Mouse (Mus musculus) adrenal gland (tissue): ENCODE measurements around the gene Ccni.

ENCODE experiments used
- intact Hi-C: fragments of 180-260 bp; cut with DNase I; formaldehyde crosslinking; loops from one replicate; pipeline ENCODE4 v1.15.1; 2025

The Ccni gene

DNA sequence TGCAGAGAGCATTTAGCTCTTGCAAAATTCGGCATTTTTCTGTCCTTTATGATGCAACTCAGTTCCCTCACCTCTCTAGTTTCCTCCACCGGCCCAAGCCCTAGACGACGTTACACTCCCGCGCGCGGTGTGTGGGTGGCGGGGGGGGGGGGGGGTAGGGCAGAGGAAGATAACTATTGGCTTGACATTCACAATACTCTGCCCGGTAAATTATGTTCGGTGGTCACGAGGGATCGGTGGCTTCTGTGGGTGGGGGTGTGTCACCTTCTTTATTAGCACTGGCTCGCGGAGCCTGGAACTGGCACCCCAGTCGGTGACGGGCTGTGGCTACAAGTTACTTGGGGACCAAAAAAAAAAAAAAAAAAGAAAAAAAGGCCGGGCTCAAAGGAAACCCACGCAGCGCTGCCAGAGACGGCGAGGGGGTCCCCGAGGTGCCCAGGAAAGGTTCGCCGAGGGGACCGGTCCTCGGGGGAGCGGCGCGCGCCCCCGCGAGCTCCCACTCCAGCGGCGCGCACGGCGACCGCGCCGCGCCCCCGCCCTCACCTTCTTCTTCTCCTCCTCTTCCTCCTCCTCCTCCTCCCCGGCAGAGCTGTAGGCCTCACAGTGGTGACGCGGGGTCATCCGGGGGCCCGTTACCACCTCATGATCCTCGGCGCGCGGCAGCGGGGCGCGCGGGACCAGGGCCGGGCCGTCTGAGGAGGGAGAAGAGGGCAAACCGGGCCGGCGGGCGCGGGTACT, 755 bp downstream of the Ccni start:
- intact Hi-C loops: loop anchor here (2.0 kb wide), 1 partner anchor 61 kb away; the partner anchor contains the start of gene Ccng2

DNA sequence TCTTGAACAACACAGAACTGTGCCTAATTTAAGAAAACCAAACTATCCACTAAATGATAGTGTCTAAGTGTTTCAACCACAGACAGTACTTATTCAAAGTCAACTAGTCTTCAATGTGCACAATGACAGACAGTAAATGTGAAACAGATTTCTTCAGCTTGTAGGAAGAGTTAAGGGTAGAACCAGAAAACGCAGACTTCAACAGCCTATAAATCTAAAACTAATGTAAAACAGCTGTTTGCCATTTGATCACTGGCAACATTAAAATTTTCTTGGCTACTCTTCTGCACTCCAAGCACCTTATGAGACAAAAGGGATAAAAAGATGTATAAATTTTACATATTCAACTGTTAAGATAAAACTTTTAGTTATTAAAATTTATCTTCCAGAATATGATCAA, 5.1 kb downstream of the Ccni start:
- intact Hi-C loops: no loop called here

DNA sequence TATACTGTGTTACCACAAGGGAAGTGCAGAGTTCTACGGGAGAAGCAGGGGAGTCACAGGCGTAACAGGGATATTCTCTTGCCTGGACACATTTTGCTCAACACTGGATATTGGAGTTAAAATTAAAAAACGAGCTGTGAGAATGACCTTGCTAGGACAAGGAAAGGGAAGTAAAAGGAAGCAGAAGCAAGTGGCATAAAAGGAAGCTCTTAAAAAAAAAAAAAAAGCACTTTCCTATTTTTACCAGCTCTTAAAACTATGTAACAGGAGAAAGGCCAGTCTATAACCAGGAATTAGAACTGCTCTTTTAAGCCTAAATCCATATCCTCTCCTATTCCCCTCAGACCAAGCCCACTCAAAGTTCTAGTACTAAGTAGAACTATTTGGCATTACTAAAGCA, 8.1 kb downstream of the Ccni start:
- intact Hi-C loops: no loop called here

DNA sequence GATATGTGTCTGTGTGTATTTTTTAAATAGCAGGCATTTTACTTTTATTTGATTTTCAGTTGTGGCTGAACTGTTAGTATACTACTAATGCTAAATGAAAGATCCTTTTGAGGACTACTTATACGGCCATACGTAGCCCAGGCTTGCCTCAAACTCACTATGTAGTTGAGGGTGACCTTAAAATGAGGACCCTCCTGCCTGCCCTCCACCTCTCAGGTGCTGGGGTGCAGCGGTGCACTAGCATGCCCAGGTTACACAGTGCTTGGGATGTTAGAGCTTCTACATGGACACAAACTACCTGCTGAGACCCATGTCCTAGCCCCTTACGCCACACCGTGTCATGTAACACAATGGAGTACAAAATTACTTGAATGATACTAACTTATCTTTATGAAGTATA, 15.9 kb downstream of the Ccni start:
- intact Hi-C loops: no loop called here

DNA sequence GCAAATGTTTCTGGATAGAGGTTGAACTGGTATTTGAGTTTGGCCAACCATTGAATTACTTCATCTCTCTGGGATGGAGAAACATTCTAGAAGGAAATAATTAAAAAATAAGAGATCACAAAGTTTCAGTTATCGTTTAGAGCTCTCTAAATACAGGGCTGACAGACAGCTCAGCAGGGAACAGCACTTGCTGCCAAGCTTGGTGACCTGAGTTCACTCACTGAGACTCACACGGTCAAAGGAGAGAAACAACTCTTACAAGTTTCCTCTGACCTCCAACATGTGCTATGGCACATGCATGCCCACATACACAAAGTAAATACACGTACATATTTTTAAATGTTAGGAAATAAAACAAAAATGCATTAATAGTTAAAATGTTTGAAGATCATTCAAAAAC, 16.7 kb downstream of the Ccni start:
- intact Hi-C loops: no loop called here

DNA sequence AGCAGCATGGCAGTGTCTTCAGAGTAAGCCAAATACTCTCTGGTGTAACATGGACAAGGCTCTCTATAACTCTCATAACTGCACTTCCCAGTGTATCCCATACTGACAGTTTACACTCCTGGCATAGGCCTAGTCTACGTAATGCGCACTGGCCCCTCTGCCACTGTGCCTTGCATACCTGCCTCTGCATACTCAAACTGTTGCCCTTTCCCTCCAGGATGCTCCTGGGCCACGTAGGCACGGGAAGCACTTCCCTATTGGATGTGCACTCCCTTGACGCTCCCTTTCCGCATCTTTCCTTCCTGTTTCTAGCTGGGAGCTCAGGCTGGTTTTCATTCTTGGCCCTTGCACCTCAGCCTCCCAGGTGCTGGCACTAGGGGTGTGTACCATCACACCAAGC, 21.7 kb downstream of the Ccni start:
- intact Hi-C loops: loop anchor here (5.0 kb wide), 1 partner anchor 138 kb away; no protein-coding TSS in a partner anchor

DNA sequence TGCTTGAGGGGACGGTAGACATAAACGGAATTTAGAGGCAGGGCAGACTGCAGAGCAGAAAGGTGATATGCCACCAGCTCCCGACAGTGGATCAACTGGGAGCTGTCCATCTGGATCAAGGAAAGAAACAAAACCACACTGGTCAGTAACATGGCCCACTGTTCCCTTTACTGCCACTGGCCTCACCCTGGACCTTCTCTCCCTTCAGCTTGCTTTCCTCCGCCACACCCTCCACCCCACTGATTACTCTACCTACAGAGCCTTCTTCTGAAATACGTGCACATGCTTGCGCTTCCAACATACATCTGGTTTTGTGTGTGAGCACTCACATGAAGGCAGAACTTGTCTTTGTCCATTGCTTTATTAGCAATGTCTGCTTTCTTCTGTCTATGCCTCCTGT, 23.0 kb downstream of the Ccni start:
- intact Hi-C loops: loop anchor here (5.0 kb wide), 1 partner anchor 139 kb away; no protein-coding TSS in a partner anchor

DNA sequence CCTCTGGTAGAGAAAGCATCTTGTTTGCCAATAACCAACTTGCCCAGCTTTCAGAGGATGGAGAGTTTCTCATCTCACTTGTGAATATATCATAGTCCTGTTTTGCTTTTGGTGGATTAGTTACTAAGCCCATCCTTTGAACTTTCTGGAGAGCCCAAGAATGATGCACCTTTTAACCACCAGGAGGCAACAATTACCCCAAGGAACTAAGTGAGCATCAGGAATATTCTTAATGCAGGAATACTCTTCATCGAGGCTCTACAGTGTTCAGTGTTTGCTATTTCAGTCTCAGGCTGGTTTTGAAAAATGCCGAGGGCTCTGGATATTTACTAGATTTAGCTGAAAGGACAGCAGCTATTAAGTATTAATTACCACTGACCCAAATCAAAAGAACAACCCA, 26.0 kb downstream of the Ccni start:
- intact Hi-C loops: loop anchor here (5.0 kb wide), 1 partner anchor 142 kb away; no protein-coding TSS in a partner anchor

DNA sequence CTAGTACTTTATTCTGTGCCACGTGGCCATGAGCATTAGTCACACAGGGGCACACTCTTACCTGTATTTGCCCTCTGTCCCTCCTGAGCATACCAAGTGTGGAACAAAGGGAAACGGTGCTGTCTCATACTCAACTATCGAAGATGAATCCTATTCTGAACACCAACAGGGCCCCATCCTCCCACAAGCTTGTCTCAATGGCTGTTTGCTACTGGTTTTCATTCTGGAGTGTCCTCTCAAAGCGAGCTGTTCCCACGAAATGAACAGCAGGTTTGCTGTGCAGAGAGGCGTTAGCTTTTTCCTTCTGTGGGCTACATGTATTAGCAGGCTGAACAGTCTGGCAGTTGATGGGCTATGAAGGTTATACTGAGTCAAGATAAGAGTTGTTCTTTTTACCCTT, 27.7 kb downstream of the Ccni start:
- intact Hi-C loops: no loop called here

DNA sequence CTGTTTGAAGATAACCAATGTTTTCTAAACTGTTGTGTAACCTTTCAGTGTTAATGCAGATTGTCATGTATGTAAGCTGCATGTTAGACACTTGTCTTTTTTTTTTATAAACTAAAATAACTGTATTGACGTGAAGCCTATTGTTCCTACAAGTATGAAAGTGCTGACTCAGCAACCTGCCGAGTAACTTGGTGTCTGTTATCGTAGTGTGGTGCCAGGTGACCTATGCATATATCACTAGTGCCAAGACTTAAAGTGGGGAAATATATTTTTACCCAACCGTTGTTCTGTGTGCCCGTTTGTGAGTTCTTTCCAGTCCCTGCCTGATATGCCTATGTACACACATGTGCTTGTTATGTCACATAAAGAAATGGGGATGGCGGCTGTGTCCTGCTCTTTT, 31.6 kb downstream of the Ccni start:
- intact Hi-C loops: no loop called here

DNA sequence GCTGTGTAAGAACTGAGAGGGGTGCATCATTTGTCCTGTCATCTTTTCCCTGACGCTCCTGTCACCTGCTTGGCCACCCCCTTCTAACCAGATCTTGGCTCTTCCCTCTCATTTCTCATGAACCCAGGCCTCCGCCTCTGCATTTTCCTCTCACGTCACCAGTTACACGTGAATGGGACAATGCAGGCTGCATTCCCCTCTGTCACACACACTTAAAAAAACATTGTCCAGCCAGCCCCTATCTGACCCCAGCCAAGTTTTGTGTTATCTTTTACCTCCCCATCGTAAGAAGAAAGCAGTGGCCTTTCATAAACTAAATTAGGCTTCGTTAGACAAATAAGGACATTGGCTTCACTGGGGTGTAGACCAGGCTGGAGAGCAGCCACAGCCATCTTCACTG, 33.8 kb downstream of the Ccni start:
- intact Hi-C loops: no loop called here

DNA sequence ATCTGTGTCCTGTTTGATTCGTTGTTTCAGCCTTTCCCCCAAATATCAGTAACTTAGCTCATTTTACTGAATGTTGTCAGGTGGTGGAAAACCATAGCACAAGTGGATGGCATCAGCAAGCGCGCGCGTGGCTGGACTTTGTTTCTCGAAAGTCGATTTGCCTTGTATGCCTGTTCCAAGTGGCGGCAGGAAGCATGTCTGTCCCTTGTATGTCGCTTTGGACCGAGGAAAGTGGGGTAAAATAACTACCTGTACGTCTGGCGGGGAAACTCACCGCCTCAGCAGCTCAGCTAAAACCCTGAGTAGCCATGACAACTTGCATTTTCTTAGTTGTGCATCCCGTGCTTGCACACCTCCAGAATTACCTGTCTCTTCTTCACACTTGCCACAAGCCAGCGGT, 34.9 kb downstream of the Ccni start:
- intact Hi-C loops: no loop called here

DNA sequence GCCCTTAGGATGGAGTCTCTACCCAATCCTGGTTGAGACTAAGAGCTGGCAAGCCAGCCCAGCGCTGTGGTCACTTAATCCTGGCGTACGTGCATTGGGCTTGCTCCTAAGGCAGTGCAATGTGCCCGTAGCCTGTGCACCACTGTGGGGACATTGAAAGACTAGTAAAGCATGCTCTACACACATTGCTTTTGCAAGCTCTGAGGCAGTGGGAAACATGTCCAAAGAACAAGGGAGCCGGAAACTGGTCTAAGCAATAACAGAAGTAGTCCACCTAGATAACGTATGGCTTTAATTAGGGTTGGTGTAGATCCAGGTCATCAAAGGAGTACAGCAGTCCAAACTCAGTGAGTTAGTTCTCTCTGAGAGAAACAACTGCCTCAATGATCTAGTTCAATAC, 37.6 kb downstream of the Ccni start:
- intact Hi-C loops: loop anchor here (10.0 kb wide), 1 partner anchor 434 kb away; no protein-coding TSS in a partner anchor

DNA sequence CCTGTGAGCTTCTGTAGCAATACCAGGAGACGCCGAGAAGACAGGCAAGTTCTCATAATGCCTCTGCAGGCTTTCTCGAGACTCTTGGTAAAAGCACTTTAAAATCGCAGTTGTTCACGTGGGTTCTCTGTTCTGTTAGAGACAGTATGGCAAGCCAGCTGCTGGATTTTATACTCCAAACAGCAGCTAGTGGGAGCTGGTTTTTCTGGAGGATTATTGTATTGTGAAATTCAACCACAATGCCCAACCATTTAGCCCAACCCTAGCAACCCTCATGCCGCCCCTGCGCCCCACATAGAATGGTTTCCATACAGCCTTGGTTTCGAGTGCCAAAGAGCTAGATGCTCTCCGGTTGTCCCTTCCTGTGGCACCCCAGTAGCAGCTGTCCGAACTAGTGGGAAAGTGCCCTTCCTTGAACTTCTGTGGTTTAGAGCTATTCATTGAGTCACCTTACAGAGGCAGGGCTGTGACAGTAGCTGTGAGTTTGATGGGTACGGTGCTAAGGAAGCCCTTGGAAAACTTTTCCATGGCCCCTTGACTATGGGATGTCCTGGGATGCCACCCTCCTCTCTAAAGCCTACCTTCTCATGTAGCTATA, 38.3 kb downstream of the Ccni start:
- intact Hi-C loops: loop anchor here (10.0 kb wide), 1 partner anchor 433 kb away; no protein-coding TSS in a partner anchor

DNA sequence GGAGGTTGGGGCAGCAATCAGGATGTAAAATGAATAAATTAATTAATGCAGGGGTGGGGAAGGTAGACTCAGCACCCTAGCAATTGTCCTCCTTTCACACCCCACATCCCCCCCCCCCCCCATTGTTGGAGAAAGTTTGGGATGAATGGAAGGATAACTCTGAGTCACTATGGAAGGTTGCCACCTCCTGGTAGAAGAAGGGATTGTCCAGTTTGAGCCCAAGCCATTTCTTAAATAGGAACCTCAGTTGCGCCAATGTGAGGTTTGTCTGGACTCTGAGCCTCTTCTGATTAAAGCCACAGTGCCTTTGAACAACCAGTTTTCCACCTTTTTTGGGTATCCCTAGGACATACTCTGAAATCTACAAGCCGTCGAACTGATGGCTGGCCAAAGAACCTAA, 42.8 kb downstream of the Ccni start:
- intact Hi-C loops: loop anchor here (2.0 to 10.0 kb wide), 3 partner anchors 71 to 429 kb away; partner anchors contain the start of gene Sept11

DNA sequence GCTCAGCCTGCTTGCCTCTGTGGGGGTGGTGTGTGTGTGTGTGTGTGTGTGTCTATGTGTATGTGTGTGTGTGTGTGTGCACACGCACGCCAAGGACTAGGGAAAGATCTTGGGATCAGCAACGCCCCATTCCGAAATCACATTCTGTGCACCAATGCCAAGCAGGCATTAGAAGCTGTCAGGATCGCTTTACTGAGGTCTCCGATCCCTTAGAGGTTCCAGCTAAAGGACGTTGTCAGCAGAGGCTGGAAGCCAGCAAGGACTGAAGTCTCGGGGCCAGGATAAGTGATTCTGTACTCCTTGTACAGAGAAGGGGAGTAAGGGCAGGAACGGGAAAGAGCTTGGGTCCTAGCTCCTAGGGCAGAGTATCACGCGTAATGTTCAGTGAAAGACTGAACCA, 51.9 kb downstream of the Ccni start:
- intact Hi-C loops: no loop called here

DNA sequence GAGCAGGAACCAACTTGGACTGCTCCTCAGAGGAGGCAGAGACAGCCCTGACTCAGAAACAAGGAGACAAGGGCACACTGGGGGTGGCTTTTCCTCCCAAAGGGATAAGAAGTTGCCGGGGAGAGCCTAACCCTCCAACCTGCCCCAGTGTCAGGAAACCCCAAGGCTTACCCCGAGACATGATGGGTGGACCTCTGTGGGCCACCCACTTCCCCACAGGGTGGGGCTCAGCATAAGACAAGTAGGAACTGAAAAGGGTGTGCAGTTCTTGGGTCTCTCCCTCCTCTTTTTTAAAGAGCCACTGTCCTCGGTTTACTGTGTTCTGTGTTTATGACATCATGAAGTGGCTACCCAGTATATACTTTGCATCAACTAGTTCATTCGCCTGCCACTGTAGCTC, 53.8 kb downstream of the Ccni start:
- intact Hi-C loops: no loop called here

DNA sequence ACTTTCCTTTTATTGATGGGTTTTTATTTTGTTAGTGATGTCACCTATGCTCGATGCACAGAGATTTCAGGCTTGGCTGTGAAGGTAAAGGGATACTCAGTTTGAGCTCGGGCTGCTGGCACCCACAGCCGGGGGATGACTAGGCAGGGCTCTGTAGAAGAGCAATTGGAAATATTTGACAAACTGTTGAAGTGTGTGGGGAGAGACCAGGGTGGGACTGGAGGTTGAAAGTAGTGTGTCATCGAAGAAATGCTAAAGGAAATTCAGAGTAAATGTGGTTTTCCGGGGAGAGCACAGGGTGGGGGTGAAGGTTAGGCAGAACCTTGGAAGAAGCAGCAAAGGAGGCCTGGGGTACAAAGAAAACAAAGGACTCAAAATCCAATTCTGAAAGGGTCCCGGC, 54.3 kb downstream of the Ccni start:
- intact Hi-C loops: no loop called here

DNA sequence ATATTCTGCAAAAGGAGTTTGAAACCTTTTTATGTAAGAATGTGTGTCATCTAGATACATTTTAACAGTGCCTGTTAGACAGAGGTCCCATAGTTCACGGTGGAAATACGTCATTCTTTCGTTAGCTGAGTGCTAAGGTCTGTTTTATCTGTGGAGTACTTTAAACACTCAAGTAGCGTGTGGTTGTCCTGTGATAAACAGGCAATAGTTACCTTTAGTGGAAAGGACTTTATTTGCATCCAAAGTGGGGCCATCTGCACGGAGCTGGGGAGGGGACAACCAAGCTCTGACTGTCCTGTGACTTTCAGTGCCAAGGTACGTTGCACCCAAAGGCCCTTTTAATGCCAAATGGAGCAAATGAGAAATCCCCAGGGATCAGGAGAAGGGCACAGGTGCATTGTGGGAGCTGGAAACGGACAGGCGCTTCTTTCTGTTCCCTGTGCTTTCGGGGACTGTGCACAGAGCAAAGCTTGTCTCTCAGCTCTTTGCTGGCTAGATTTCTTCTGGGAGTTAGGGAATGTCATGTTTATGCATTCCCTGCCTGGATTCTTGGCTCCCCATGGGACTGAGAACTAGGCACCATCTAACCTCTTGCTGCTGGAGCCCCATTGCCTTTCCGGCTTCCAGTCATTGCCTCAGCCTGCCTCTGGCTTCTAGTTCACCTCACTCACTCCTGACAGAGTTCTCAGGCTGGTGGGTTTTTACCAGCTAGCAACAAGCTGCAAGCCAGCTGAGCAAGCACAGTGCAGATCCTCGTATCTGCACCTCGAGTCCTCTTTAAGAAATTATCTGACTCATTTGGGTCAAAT, 56.1 kb downstream of the Ccni start:
- intact Hi-C loops: no loop called here

DNA sequence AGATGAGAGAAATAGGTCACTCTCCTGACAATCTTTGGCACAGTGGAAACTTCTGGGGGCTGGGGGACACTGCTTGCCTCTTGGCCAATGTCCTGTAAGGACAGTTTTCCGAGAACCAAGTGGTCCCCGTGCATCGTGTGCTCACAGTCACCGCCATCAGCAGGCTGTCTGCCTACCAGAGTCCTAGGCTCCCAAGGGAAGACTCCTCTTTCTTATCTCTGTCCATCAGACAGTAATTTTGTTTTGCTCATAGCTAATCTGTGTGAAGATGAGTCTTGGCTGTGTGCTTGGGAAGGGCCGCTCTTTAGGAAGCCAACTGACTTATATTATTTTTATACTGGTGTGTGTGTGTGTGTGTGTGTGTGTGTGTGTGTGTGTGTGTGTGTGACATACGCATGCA, 60.8 kb downstream of the Ccni start:
- intact Hi-C loops: no loop called here

DNA sequence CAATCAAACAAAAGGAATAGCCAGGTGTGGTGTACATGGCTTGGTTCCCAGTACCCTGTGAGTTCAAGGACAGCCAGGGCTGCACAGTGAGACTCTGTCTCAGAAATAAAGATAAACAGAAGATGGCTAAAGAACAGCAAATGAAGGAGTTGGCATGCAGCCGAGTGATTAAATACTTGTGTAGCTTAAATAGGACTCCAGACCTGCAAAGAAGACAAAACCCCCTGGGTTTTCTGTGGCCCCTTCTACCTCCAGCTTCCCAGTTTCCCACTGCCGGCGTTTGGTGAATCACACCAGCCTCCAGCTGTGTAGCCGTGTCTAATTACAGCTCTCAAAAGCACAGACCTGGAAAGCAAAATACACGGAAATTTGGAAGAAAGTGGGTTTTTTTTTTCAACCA, 61.4 kb downstream of the Ccni start:
- intact Hi-C loops: no loop called here
